Mouse (Mus musculus) liver, embryonic 12.5 days (tissue): ENCODE data around the gene Itgbl1. TPM values are rescaled to one million over a fixed set of nuclear protein-coding genes. Genes with fewer than 3 reads are reported as not detected.

Experiments used
- polyA plus RNA-seq: library from polyadenylated mRNA; unstranded; fragments of >200 nt; fragmentation: Nextera tagmentation; extraction: Ambion mirVana; gene quantifications from 2 replicates; pipeline ENCODE4 v1.2.1, GENCODE M21; 2016

Itgbl1 gene
- polyA plus RNA-seq, 1 experiment from 2014 or later: not detected

Other genes with a start within 250 kb of the Itgbl1 start
- gene Nalcn, start 32.8 kb upstream of the Itgbl1 start, polyA plus RNA-seq: not detected in 2 replicates